Mouse (Mus musculus) hindbrain, embryonic 14.5 days (tissue): ENCODE data around the gene Wfdc1. TPM values are rescaled to one million over a fixed set of nuclear protein-coding genes. Genes with fewer than 3 reads are reported as not detected.

ENCODE experiments used
- ATAC-seq: fragments of 200-750 bp; cut with Nextera tagmentation; 2 replicates; pipeline ENCODE4 v1.8.0; 2017; ENCODE audit warnings: moderate number of reproducible peaks, mild to moderate bottlenecking, moderate TSS enrichment, moderate library complexity; ENCODE audit not compliant: low FRiP score
- DNase-seq: peaks from one replicate; pipeline ENCODE4 v3.0.0-alpha.2; 2015; ENCODE audit warnings: low spot score
- H3K27ac ChIP-seq: fragments of 300-500 bp; sonication (generic); 2 replicates; pipeline ENCODE4 v1.5.1; 2014; ENCODE audit warnings: mild to moderate bottlenecking, moderate library complexity
- H3K27me3 ChIP-seq: fragments of 300-500 bp; sonication (generic); 2 replicates; pipeline ENCODE4 v1.6.1; 2014; ENCODE audit warnings: mild to moderate bottlenecking, low read length, mixed read lengths; ENCODE audit not compliant: control insufficient read depth, insufficient read depth
- H3K36me3 ChIP-seq: fragments of 300-500 bp; sonication (generic); replicated peaks from 2 replicates; pipeline ENCODE4 v1.6.1; 2014; ENCODE audit not compliant: control insufficient read depth, insufficient read depth
- H3K4me1 ChIP-seq: fragments of 300-500 bp; sonication (generic); replicated peaks from 2 replicates; pipeline ENCODE4 v1.6.1; 2014; ENCODE audit warnings: antibody characterized with exemption, low read length, mixed read lengths; ENCODE audit not compliant: control insufficient read depth, insufficient read depth
- H3K4me2 ChIP-seq: fragments of 300-500 bp; sonication (generic); replicated peaks from 2 replicates; pipeline ENCODE4 v1.6.1; 2014; ENCODE audit warnings: mild to moderate bottlenecking, moderate library complexity
- H3K4me3 ChIP-seq: fragments of 300-500 bp; sonication (generic); replicated peaks from 2 replicates; pipeline ENCODE4 v1.5.1; 2014; ENCODE audit warnings: mild to moderate bottlenecking, low read length
- H3K9ac ChIP-seq: fragments of 300-500 bp; sonication (generic); 2 replicates; pipeline ENCODE4 v1.6.1; 2014
- H3K9me3 ChIP-seq: fragments of 300-500 bp; sonication (generic); 2 replicates; pipeline ENCODE4 v1.6.1; 2016; ENCODE audit warnings: low read length; ENCODE audit not compliant: control insufficient read depth
- WGBS: fragments of 180-500 bp; shearing (Covaris S2); extraction: QIAGEN DNeasy Blood & Tissue Kit; methylation state at CpG from one replicate; pipeline ENCODE4 v1.1.7; 2014; 5-methylcytosine and 5-hydroxymethylcytosine counted together
- polyA plus RNA-seq: library from polyadenylated mRNA; unstranded; fragments of >200 nt; fragmentation: Nextera tagmentation; extraction: Ambion mirVana; gene quantifications from 2 replicates; pipeline ENCODE4 v1.2.1, GENCODE M21; 2014

The Wfdc1 gene
- polyA plus RNA-seq, 1 experiment from 2014 or later, result 6.1 TPM

- WGBS, result 78% methylated on average over 3 of the region's 3 CpGs
- Histone ChIP-seq H3K4me2 (no peak overlapping the region), H3K4me3 (no peak overlapping the region), H3K4me1 (peaks cover 8% of the 10 kb centered on the region; the same call in 1 of the 2 replicates), H3K27me3 (no peaks in the 10 kb centered on the region), H3K36me3 (no peaks in the 10 kb centered on the region), H3K9me3 (no peaks in the 10 kb centered on the region), H3K27ac (no peak overlapping the region), H3K9ac (no peak overlapping the region)
- DNase-seq, result no peak
- no peak for ATAC-seq
Observed at GRCm38 (mm10) chr8:119646197-119646596, 20.0 kb upstream of the Wfdc1 start.

- H3K9me3 ChIP-seq, result no peaks in the 10 kb centered on the region
- peaks cover 8% of the 10 kb centered on the region; the same call in 1 of the 2 replicates for H3K4me1 ChIP-seq
- no peak overlapping the region for H3K27ac ChIP-seq
- no peak overlapping the region for H3K9ac ChIP-seq
- WGBS, result 82% methylated on average over 7 of the region's 7 CpGs
- H3K4me2 ChIP-seq, result no peak overlapping the region
- DNase-seq, result no peak
- ATAC-seq, result no peak
- no peak overlapping the region for H3K4me3 ChIP-seq
- no peaks in the 10 kb centered on the region for H3K36me3 ChIP-seq
- H3K27me3 ChIP-seq, result no peaks in the 10 kb centered on the region
Observed at GRCm38 (mm10) chr8:119646846-119647245, 19.3 kb upstream of the Wfdc1 start.

- 77% methylated on average over 2 of the region's 2 CpGs for WGBS
- Histone ChIP-seq H3K4me2 (no peak overlapping the region), H3K36me3 (no peaks in the 10 kb centered on the region), H3K9me3 (no peaks in the 10 kb centered on the region), H3K9ac (no peak overlapping the region), H3K27ac (no peak overlapping the region), H3K4me1 (no peaks in the 10 kb centered on the region), H3K27me3 (no peaks in the 10 kb centered on the region), H3K4me3 (no peak overlapping the region)
- ATAC-seq (no peak), DNase-seq (no peak)
Observed at GRCm38 (mm10) chr8:119651324-119651723, 14.8 kb upstream of the Wfdc1 start.

DNA sequence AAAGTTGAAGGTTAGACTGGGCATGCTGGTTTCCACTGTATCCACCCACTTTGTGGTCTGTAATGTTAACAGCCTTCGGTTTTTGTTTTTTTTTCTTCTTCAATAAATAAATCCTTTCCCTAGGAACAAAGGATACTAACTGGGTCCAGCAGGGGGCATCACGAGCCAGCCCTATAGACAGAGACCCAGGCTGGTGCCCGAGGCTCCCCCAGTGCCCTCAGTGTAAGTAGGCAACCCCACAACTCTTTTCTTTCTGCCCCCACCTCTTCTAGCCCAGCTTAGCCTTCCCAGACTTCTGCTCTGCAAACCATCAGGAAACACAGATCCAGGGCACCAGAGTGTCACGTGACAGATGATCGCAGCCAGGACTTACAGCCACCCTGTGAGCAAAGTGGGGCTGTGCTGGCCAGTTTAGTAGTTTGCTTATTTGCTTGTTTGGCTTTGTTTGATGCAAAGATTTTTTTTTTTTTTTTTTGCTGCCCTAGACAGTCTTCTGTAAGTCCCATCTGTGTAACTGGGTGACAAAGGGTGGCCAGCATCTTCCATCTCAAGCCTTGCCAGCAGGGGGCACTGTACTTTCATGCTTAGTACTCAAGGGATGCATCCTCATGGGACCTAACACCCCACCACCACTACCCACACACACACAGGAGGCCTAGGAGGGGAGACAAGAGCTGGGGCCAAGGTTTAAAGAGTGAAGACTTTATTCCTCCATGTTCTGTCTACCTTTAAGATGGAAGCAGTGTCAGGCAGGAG is 9.3 kb upstream of the Wfdc1 start:
- H3K36me3 ChIP-seq, result no peaks in the 10 kb centered on the region
- no peak overlapping the region for H3K9ac ChIP-seq
- no peak overlapping the region for H3K4me2 ChIP-seq
- no peaks in the 10 kb centered on the region for H3K27me3 ChIP-seq
- H3K4me1 ChIP-seq, result peaks cover 9% of the 10 kb centered on the region; the same call in 1 of the 2 replicates
- ATAC-seq, result no peak
- H3K9me3 ChIP-seq, result no peaks in the 10 kb centered on the region
- WGBS, result 60% methylated on average over 5 of the region's 5 CpGs
- no peak for DNase-seq
- no peak overlapping the region for H3K4me3 ChIP-seq
- H3K27ac ChIP-seq, result no peak overlapping the region

- ATAC-seq, result peak; percentile 60; the same call in 1 of the 2 replicates
- H3K36me3 ChIP-seq, result no peaks in the 10 kb centered on the region
- H3K4me1 ChIP-seq, result peaks cover 9% of the 10 kb centered on the region; the same call in 1 of the 2 replicates
- no peak overlapping the region for H3K9ac ChIP-seq
- no peak for DNase-seq
- no peaks in the 10 kb centered on the region for H3K9me3 ChIP-seq
- no peak overlapping the region for H3K4me3 ChIP-seq
- 8% methylated on average over 9 of the region's 9 CpGs for WGBS
- H3K27ac ChIP-seq, result no peak overlapping the region
- H3K4me2 ChIP-seq, result no peak overlapping the region
- no peaks in the 10 kb centered on the region for H3K27me3 ChIP-seq
Observed at GRCm38 (mm10) chr8:119661081-119661480, 5.1 kb upstream of the Wfdc1 start.

GRCm38 (mm10) chr8:119661892-119662291 is 4.3 kb upstream of the Wfdc1 start:
- H3K4me2 ChIP-seq, result no peak overlapping the region
- H3K9me3 ChIP-seq, result no peaks in the 10 kb centered on the region
- ATAC-seq, result no peak
- no peak overlapping the region for H3K4me3 ChIP-seq
- no peaks in the 10 kb centered on the region for H3K36me3 ChIP-seq
- H3K27me3 ChIP-seq, result no peaks in the 10 kb centered on the region
- WGBS, result 67% methylated on average over 6 of the region's 6 CpGs
- H3K4me1 ChIP-seq, result peaks cover 9% of the 10 kb centered on the region; the same call in 1 of the 2 replicates
- no peak for DNase-seq
- no peak overlapping the region for H3K27ac ChIP-seq
- H3K9ac ChIP-seq, result no peak overlapping the region

- Histone ChIP-seq H3K27ac (no peak overlapping the region), H3K9ac (no peak overlapping the region), H3K4me2 (no peak overlapping the region), H3K27me3 (no peaks in the 10 kb centered on the region), H3K36me3 (no peaks in the 10 kb centered on the region), H3K4me3 (no peak overlapping the region), H3K4me1 (peaks cover 9% of the 10 kb centered on the region; the same call in 1 of the 2 replicates), H3K9me3 (no peaks in the 10 kb centered on the region)
- WGBS, result 55% methylated on average over 11 of the region's 11 CpGs
- ATAC-seq (no peak), DNase-seq (no peak)
Observed at GRCm38 (mm10) chr8:119663440-119663839, 2.7 kb upstream of the Wfdc1 start.

- Histone ChIP-seq H3K4me2 (no peak overlapping the region), H3K9me3 (no peaks in the 10 kb centered on the region), H3K27me3 (no peaks in the 10 kb centered on the region), H3K36me3 (no peaks in the 10 kb centered on the region), H3K27ac (no peak overlapping the region), H3K4me1 (peaks cover 9% of the 10 kb centered on the region; the same call in 1 of the 2 replicates), H3K4me3 (no peak overlapping the region), H3K9ac (no peak overlapping the region)
- 77% methylated on average over 6 of the region's 6 CpGs for WGBS
- DNase-seq, result no peak
- ATAC-seq, result no peak
Observed at GRCm38 (mm10) chr8:119665270-119665669, 895 bp upstream of the Wfdc1 start.

DNA sequence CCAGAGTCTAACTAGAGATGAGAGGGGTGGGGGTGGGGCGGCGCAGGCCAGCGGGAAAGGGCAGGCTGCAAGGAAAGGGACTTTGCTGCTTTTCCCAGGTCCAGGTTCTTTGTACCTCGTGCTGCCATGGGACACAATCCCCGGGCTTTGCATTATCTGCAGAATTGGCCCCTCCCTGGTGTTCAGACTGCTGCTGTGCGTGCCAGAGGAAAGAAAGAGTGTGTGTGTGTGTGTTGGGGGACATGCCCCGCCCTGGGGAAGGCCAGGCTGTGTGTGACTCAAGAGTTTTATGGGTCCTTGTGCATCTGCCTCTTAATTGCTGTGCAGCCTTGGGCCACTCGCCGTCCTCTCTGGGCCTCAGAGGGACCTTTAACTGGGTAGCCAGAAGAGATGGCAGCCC is 2.3 kb downstream of the Wfdc1 start:
- DNase-seq, result no peak
- no peak for ATAC-seq
- H3K9me3 ChIP-seq, result no peaks in the 10 kb centered on the region
- no peak overlapping the region for H3K27ac ChIP-seq
- H3K36me3 ChIP-seq, result no peaks in the 10 kb centered on the region
- H3K4me2 ChIP-seq, result no peak overlapping the region
- no peaks in the 10 kb centered on the region for H3K27me3 ChIP-seq
- no peak overlapping the region for H3K9ac ChIP-seq
- H3K4me3 ChIP-seq, result no peak overlapping the region
- WGBS, result 62% methylated on average over 9 of the region's 9 CpGs
- H3K4me1 ChIP-seq, result no peaks in the 10 kb centered on the region
